In the genomic region with DNA sequence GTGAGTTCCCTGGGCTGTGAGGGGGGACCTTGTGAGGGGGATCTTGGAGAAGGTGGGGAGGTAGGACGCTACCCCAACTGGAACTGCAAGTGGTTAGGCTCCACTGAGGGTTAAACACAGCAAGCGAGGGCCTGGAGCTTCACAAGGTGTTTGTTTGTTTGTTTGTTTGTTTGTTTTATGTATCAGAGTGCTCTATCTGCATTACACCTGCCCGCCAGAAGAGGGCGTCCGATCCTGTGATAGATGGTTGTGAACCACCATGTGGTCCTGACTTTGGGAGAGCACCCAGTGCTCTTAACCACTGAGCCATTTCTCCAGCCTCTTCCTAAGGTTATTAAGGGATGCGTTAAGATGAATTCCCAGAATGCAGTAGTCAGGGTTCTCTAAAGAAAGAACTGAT, we compare ENCODE assay signal across 9 mouse cellular contexts. TPM values are rescaled to one million over a fixed set of nuclear protein-coding genes. Genes with fewer than 3 reads are reported as not detected.
DNase-seq lines count a peak whose midpoint lies in the region; ATAC-seq lines count a peak whose summit lies in the region.
"Had no signal": no experiment of that assay in that cellular context is flagged by ENCODE, and none has a peak within 500 bp of the region (broad histone marks: within the 10 kb centered on the region; RNA-seq: fewer than 3 reads in every experiment).

No protein-coding gene starts in this region.

- peak overlapping the region; percentile 60 for H3K4me2 ChIP-seq in forebrain, embryonic 15.5 days (replicated peaks)
- peak overlapping the region; percentile 70 for H3K4me2 ChIP-seq in limb, embryonic 12.5 days
- peak overlapping the region; percentile 57 for H3K4me2 ChIP-seq in neural tube, embryonic 13.5 days

- no peak for ATAC-seq in forebrain, embryonic 15.5 days (replicated peaks)
- ATAC-seq in limb, embryonic 12.5 days (ENCODE audit: insufficient number of reproducible peaks, insufficient read depth, low FRiP score, low TSS enrichment, low read depth) = no peak
- ATAC-seq in neural tube, embryonic 13.5 days (ENCODE audit: low read depth) = no peak

- H3K27ac ChIP-seq in forebrain, embryonic 15.5 days (replicated peaks) = no peak overlapping the region
- H3K27ac ChIP-seq in limb, embryonic 12.5 days = no peak overlapping the region
- no peak overlapping the region for H3K27ac ChIP-seq in neural tube, embryonic 13.5 days (replicated peaks)

- no peaks in the 10 kb centered on the region for H3K27me3 ChIP-seq in forebrain, embryonic 15.5 days
- H3K27me3 ChIP-seq in limb, embryonic 12.5 days = no peaks in the 10 kb centered on the region
- H3K27me3 ChIP-seq in neural tube, embryonic 13.5 days = no peaks in the 10 kb centered on the region

- H3K9ac ChIP-seq in forebrain, embryonic 15.5 days (replicated peaks) = 0 out of 2 replicates have a peak overlapping the region, but pooled peaks have one; percentile 36
- peak overlapping the region; percentile 42; the same call in 1 of the 2 replicates for H3K9ac ChIP-seq in limb, embryonic 12.5 days (replicated peaks)
- H3K9ac ChIP-seq in neural tube, embryonic 13.5 days = 0 out of 2 replicates have a peak overlapping the region, but pooled peaks have one; percentile 58

- no peaks in the 10 kb centered on the region for H3K9me3 ChIP-seq in forebrain, embryonic 15.5 days
- H3K9me3 ChIP-seq in limb, embryonic 12.5 days = no peaks in the 10 kb centered on the region
- H3K9me3 ChIP-seq in neural tube, embryonic 13.5 days = no peaks in the 10 kb centered on the region

- WGBS in forebrain, embryonic 15.5 days = 37% methylated on average over 6 of the region's 6 CpGs
- 35% methylated on average over 6 of the region's 6 CpGs for WGBS in limb, embryonic 12.5 days
- WGBS in neural tube, embryonic 13.5 days = 34% methylated on average over 6 of the region's 6 CpGs

- DNase-seq in cerebellum, postnatal 36 days = peak; percentile 31
- DNase-seq in cerebellum, adult 8-10 months = no peak
- DNase-seq in ES-CJ7 (ENCODE audit: low read depth, low spot score) = peak; percentile 71
- DNase-seq in layer of hippocampus, adult 11-12 months (ENCODE audit: low spot score) = no peak
- DNase-seq in gastrocnemius, adult 8-10 months (ENCODE audit: low spot score in 2 of 2) = no peak

- H3K4me1 ChIP-seq in forebrain, embryonic 15.5 days = peaks cover 7% of the 10 kb centered on the region; the same call in 1 of the 2 replicates
- H3K4me1 ChIP-seq in limb, embryonic 12.5 days (replicated peaks) = peaks cover 7% of the 10 kb centered on the region; the same call in 1 of the 2 replicates
- H3K4me1 ChIP-seq in neural tube, embryonic 13.5 days (replicated peaks) = peaks cover 9% of the 10 kb centered on the region

- no peaks in the 10 kb centered on the region for H3K36me3 ChIP-seq in forebrain, embryonic 15.5 days
- H3K36me3 ChIP-seq in limb, embryonic 12.5 days = no peaks in the 10 kb centered on the region
- H3K36me3 ChIP-seq in neural tube, embryonic 13.5 days = no peaks in the 10 kb centered on the region

- H3K4me3 ChIP-seq in forebrain, embryonic 15.5 days = no peak overlapping the region
- H3K4me3 ChIP-seq in limb, embryonic 12.5 days (replicated peaks) = peak overlapping the region; percentile 38
- H3K4me3 ChIP-seq in neural tube, embryonic 13.5 days = peak overlapping the region; percentile 28

RNA-seq across cellular contexts. Expression of gene Rhd, which starts 15.7 kb away (rescaled TPM):
- 0.41 and 0.47 TPM in 2 replicates for polyA plus RNA-seq in forebrain, embryonic 15.5 days (2015; fragmentation: Nextera tagmentation; extraction: Ambion mirVana)
- 7.8 TPM in 2 replicates for polyA plus RNA-seq in limb, embryonic 12.5 days (2016; fragmentation: Nextera tagmentation; extraction: Ambion mirVana)
- 1.5 and 2.0 TPM in 2 replicates for polyA plus RNA-seq in neural tube, embryonic 13.5 days (2015; fragmentation: Nextera tagmentation; extraction: Ambion mirVana)
- total RNA-seq in gastrocnemius, adult 8-10 months (2022) = not detected
- total RNA-seq: layer of hippocampus, postnatal 25 days had no signal

RNA-seq across cellular contexts. Expression of gene Maco1, which starts 26.9 kb away (rescaled TPM):
- 111 and 112 TPM in 2 replicates for polyA plus RNA-seq in forebrain, embryonic 15.5 days (2015; fragmentation: Nextera tagmentation; extraction: Ambion mirVana)
- 59.0 and 60.7 TPM in 2 replicates for polyA plus RNA-seq in limb, embryonic 12.5 days (2016; fragmentation: Nextera tagmentation; extraction: Ambion mirVana)
- polyA plus RNA-seq in neural tube, embryonic 13.5 days (2015; fragmentation: Nextera tagmentation; extraction: Ambion mirVana) = 101 and 113 TPM in 2 replicates
- total RNA-seq in gastrocnemius, adult 8-10 months (2022) = 10 to 100 TPM; 17.5 to 21.6 (median 19.1) TPM

RNA-seq across cellular contexts. Expression of gene Tmem50a, which starts 34.8 kb away (rescaled TPM):
- polyA plus RNA-seq in forebrain, embryonic 15.5 days (2015; fragmentation: Nextera tagmentation; extraction: Ambion mirVana) = 193 and 194 TPM in 2 replicates
- 156 and 159 TPM in 2 replicates for polyA plus RNA-seq in limb, embryonic 12.5 days (2016; fragmentation: Nextera tagmentation; extraction: Ambion mirVana)
- polyA plus RNA-seq in neural tube, embryonic 13.5 days (2015; fragmentation: Nextera tagmentation; extraction: Ambion mirVana) = 224 and 230 TPM in 2 replicates
- total RNA-seq in gastrocnemius, adult 8-10 months (2022) = 10 to 100 TPM; 26.4 to 33.9 (median 31.7) TPM

RNA-seq across cellular contexts. Expression of gene Rsrp1, which starts 43.4 kb away (rescaled TPM):
- polyA plus RNA-seq in forebrain, embryonic 15.5 days (2015; fragmentation: Nextera tagmentation; extraction: Ambion mirVana) = 555 and 574 TPM in 2 replicates
- 510 and 528 TPM in 2 replicates for polyA plus RNA-seq in limb, embryonic 12.5 days (2016; fragmentation: Nextera tagmentation; extraction: Ambion mirVana)
- 485 and 516 TPM in 2 replicates for polyA plus RNA-seq in neural tube, embryonic 13.5 days (2015; fragmentation: Nextera tagmentation; extraction: Ambion mirVana)
- 100 to 1,000 TPM in 2 of 4 experiments, 10 to 100 TPM in 2; 98.0 to 149 (median 104) TPM for total RNA-seq in gastrocnemius, adult 8-10 months (2022)

RNA-seq across cellular contexts. Expression of gene Syf2, which starts 50.7 kb away (rescaled TPM):
- polyA plus RNA-seq in forebrain, embryonic 15.5 days (2015; fragmentation: Nextera tagmentation; extraction: Ambion mirVana) = 75.1 and 77.3 TPM in 2 replicates
- 72.9 and 73.8 TPM in 2 replicates for polyA plus RNA-seq in limb, embryonic 12.5 days (2016; fragmentation: Nextera tagmentation; extraction: Ambion mirVana)
- 76.8 and 82.1 TPM in 2 replicates for polyA plus RNA-seq in neural tube, embryonic 13.5 days (2015; fragmentation: Nextera tagmentation; extraction: Ambion mirVana)
- 10 to 100 TPM; 33.5 to 45.5 (median 39.6) TPM for total RNA-seq in gastrocnemius, adult 8-10 months (2022)

Comparison
In these comparisons a context has a peak if more than half of its experiments do, and no peak if none do; other contexts are left out.
1. DNase-seq: peak in cerebellum, postnatal 36 days (2 of 2) and ES-CJ7 (single experiment); none in cerebellum, adult 8-10 months (single experiment), layer of hippocampus, adult 11-12 months (single experiment) and gastrocnemius, adult 8-10 months (0 of 2).
2. Peak in every context shown above with its lines, with median percentiles within 50 percentile points of each other: H3K4me2 ChIP-seq and H3K9ac ChIP-seq.